Mouse (Mus musculus) MEL (cell line): ENCODE results near the gene Zfp638.

Experiments
- CHD2 ChIP-seq: IDR thresholded peaks from 2 replicates; pipeline ENCODE4 v1.6.1; 2011; ENCODE audit warnings: low read length, improper control_type of control experiment
- CTCF ChIP-seq, 3 experiments: IDR thresholded peaks in 2 of 3; conservative IDR thresholded peaks in 1 of 3; 2 replicates each; pipeline ENCODE4 v1.5.1; 2011 to 2012; ENCODE audit warnings: low read length in 3 of 3, low read depth in 2 of 3, mild to moderate bottlenecking in 2 of 3, improper control_type of control experiment in 1 of 3, inconsistent platforms in 1 of 3, mixed read lengths in 1 of 3, moderate library complexity in 1 of 3; ENCODE audit not compliant: control insufficient read depth in 1 of 3, insufficient read depth in 1 of 3, poor library complexity in 1 of 3, severe bottlenecking in 1 of 3
- EP300 ChIP-seq, 2 experiments: IDR thresholded peaks; 2 replicates each; pipeline ENCODE4 v1.6.1; 2011; ENCODE audit warnings: improper control_type of control experiment in 2 of 2, low read length in 2 of 2, low read depth in 1 of 2, mild to moderate bottlenecking in 1 of 2

DNA sequence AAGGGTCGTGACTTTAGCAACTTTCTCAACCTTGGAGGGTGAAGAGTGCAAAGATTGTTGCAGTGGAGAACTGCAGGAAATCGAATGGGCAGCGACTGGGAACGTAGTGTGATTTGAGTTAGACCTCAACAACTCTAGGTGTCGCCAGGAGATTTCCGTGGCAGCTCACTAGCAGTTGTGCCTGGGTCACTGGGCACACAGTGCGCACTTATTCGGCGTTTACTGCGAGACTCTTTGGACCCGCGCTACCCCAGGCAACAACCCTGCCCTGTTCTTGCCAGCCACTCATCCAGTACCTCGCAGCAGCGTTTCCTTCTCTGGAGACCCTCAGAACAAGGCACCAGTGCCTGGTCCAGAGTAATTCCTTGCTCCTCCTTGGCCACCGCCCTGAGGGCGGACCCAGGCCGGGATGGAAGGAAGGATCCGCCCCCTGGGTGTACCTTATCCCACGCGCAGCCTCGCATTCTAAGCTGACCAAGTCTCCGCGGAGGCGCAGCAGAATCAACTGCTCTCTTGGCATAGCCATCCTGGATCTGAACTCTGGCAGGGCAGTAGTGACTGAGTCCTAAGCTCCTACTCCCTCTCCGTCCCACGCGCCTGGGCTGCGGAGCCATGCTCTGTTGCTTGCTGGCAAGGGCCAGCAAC, 152.1 kb downstream of the Zfp638 start:
- TF ChIP-seq CTCF (IDR thresholded peaks at IDR 0.05 in 2 of 3, conservative IDR thresholded peaks at IDR 0.05 in 1 of 3; ENCODE audit: control insufficient read depth in 1 of 3, insufficient read depth in 1 of 3, low read depth in 2 of 3, low read length in 3 of 3, poor library complexity in 1 of 3, severe bottlenecking in 1 of 3) (no peak), CHD2 (no peak), EP300 (IDR thresholded peaks at IDR 0.05; ENCODE audit: low read depth in 1 of 2, low read length in 2 of 2) (no peak)
